Mouse (Mus musculus) lung, postnatal 0 days (tissue): ENCODE results near the gene Cln5. TPM values are rescaled to one million over a fixed set of nuclear protein-coding genes. Genes with fewer than 3 reads are reported as not detected.

Source experiments
- ATAC-seq: fragments of 200-750 bp; cut with Nextera tagmentation; 2 replicates; pipeline ENCODE4 v1.8.0; 2017; ENCODE audit warnings: moderate library complexity
- DNase-seq: peaks from one replicate; pipeline ENCODE4 v3.0.0-alpha.2; 2016; ENCODE audit warnings: low spot score
- H3K27ac ChIP-seq: fragments of 300-500 bp; sonication (generic); 2 replicates; pipeline ENCODE4 v1.5.1; 2014; ENCODE audit warnings: antibody characterized with exemption, mild to moderate bottlenecking, low read length, mixed read lengths
- H3K27me3 ChIP-seq: fragments of 300-500 bp; sonication (generic); replicated peaks from 2 replicates; pipeline ENCODE4 v1.6.1; 2014; ENCODE audit warnings: low read length, mixed read lengths; ENCODE audit not compliant: insufficient read depth
- H3K36me3 ChIP-seq: fragments of 300-500 bp; sonication (generic); 2 replicates; pipeline ENCODE4 v1.6.1; 2014; ENCODE audit warnings: low read length, mixed read lengths; ENCODE audit not compliant: insufficient read depth
- H3K4me1 ChIP-seq: fragments of 300-500 bp; sonication (generic); 2 replicates; pipeline ENCODE4 v1.6.1; 2014; ENCODE audit warnings: antibody characterized with exemption, low read depth, low read length, mixed read lengths; ENCODE audit not compliant: insufficient read depth
- H3K4me2 ChIP-seq: fragments of 300-500 bp; sonication (generic); replicated peaks from 2 replicates; pipeline ENCODE4 v1.6.1; 2014; ENCODE audit warnings: low read depth, mild to moderate bottlenecking, low read length, moderate library complexity, mixed read lengths
- H3K4me3 ChIP-seq: fragments of 300-500 bp; sonication (generic); 2 replicates; pipeline ENCODE4 v1.5.1; 2014; ENCODE audit warnings: low read depth, low read length
- H3K9ac ChIP-seq: fragments of 300-500 bp; sonication (generic); replicated peaks from 2 replicates; pipeline ENCODE4 v1.6.1; 2014; ENCODE audit warnings: low read depth, mild to moderate bottlenecking
- H3K9me3 ChIP-seq: fragments of 300-500 bp; sonication (generic); 2 replicates; pipeline ENCODE4 v1.6.1; 2016; ENCODE audit warnings: low read length, mixed read lengths
- CTCF ChIP-seq: IDR thresholded peaks from 2 replicates; pipeline ENCODE4 v1.5.1; 2016; ENCODE audit warnings: antibody characterized with exemption, mild to moderate bottlenecking
- EP300 ChIP-seq: IDR thresholded peaks from 2 replicates; pipeline ENCODE4 v1.6.1; 2016; ENCODE audit warnings: antibody characterized with exemption, mild to moderate bottlenecking, control low read depth
- WGBS: fragments of 180-500 bp; shearing (Covaris S2); extraction: QIAGEN DNeasy Blood & Tissue Kit; methylation state at CpG from one replicate; pipeline ENCODE4 v1.1.7; 2014; 5-methylcytosine and 5-hydroxymethylcytosine counted together
- polyA plus RNA-seq: library from polyadenylated mRNA; unstranded; fragments of >200 nt; fragmentation: Nextera tagmentation; extraction: Ambion mirVana; gene quantifications from 2 replicates; pipeline ENCODE4 v1.2.1, GENCODE M21; 2015

Cln5 gene
- polyA plus RNA-seq, 1 experiment from 2014 or later = 37.7 TPM

- Histone ChIP-seq H3K9ac (no peak overlapping the region), H3K9me3 (no peaks in the 10 kb centered on the region), H3K4me3 (no peak overlapping the region), H3K27me3 (no peaks in the 10 kb centered on the region), H3K4me1 (no peaks in the 10 kb centered on the region), H3K27ac (no peak overlapping the region), H3K4me2 (no peak overlapping the region), H3K36me3 (no peaks in the 10 kb centered on the region)
- WGBS = 61% methylated on average over 11 of the region's 11 CpGs
- peak; percentile 23 for ATAC-seq
- DNase-seq = peak; percentile 10
- TF ChIP-seq CTCF (no peak), EP300 (no peak)
Measured at GRCm38 (mm10) chr14:103048292-103049086, 21.5 kb upstream of the Cln5 start.

GRCm38 (mm10) chr14:103051159-103051769 is 18.8 kb upstream of the Cln5 start:
- H3K4me3 ChIP-seq = no peak overlapping the region
- H3K27ac ChIP-seq = no peak overlapping the region
- no peak overlapping the region for H3K4me2 ChIP-seq
- H3K4me1 ChIP-seq = no peaks in the 10 kb centered on the region
- no peaks in the 10 kb centered on the region for H3K27me3 ChIP-seq
- TF ChIP-seq EP300 (no peak), CTCF (peak; percentile 100)
- H3K9me3 ChIP-seq = no peaks in the 10 kb centered on the region
- H3K36me3 ChIP-seq = no peaks in the 10 kb centered on the region
- 26% methylated on average over 8 of the region's 8 CpGs for WGBS
- DNase-seq = peak; percentile 93
- H3K9ac ChIP-seq = no peak overlapping the region
- peak; percentile 93 for ATAC-seq

- no peaks in the 10 kb centered on the region for H3K36me3 ChIP-seq
- no peak overlapping the region for H3K4me2 ChIP-seq
- 80% methylated on average over 13 of the region's 13 CpGs for WGBS
- ATAC-seq = no peak
- TF ChIP-seq EP300 = no peak
- no peak for TF ChIP-seq CTCF
- H3K9me3 ChIP-seq = no peaks in the 10 kb centered on the region
- H3K4me1 ChIP-seq = no peaks in the 10 kb centered on the region
- no peak overlapping the region for H3K9ac ChIP-seq
- no peak overlapping the region for H3K4me3 ChIP-seq
- H3K27ac ChIP-seq = no peak overlapping the region
- no peaks in the 10 kb centered on the region for H3K27me3 ChIP-seq
- DNase-seq = no peak
Measured at GRCm38 (mm10) chr14:103054731-103055130, 15.3 kb upstream of the Cln5 start.

- Histone ChIP-seq H3K4me3 (no peak overlapping the region), H3K9ac (no peak overlapping the region), H3K36me3 (no peaks in the 10 kb centered on the region), H3K4me1 (no peaks in the 10 kb centered on the region), H3K27ac (no peak overlapping the region), H3K4me2 (no peak overlapping the region), H3K27me3 (no peaks in the 10 kb centered on the region), H3K9me3 (no peaks in the 10 kb centered on the region)
- no peak for ATAC-seq
- DNase-seq = no peak
- 81% methylated on average over 7 of the region's 7 CpGs for WGBS
- TF ChIP-seq CTCF (no peak), EP300 (no peak)
Measured at GRCm38 (mm10) chr14:103056601-103057000, 13.4 kb upstream of the Cln5 start.

- Histone ChIP-seq H3K27me3 (no peaks in the 10 kb centered on the region), H3K9me3 (no peaks in the 10 kb centered on the region), H3K9ac (no peak overlapping the region), H3K4me3 (no peak overlapping the region), H3K4me1 (no peaks in the 10 kb centered on the region), H3K36me3 (no peaks in the 10 kb centered on the region), H3K27ac (no peak overlapping the region), H3K4me2 (no peak overlapping the region)
- ATAC-seq (peak; percentile 97), DNase-seq (peak; percentile 93)
- 24% methylated on average over 1 of the region's 1 CpGs for WGBS
- TF ChIP-seq EP300 = peak; percentile 72
- no peak for TF ChIP-seq CTCF
Measured at GRCm38 (mm10) chr14:103058998-103059397, 11.0 kb upstream of the Cln5 start.

GRCm38 (mm10) chr14:103059495-103059894 is 10.5 kb upstream of the Cln5 start:
- DNase-seq (peak; percentile 16), ATAC-seq (peak; percentile 25)
- Histone ChIP-seq H3K4me3 (no peak overlapping the region), H3K27ac (no peak overlapping the region), H3K27me3 (no peaks in the 10 kb centered on the region), H3K9ac (no peak overlapping the region), H3K4me1 (no peaks in the 10 kb centered on the region), H3K4me2 (no peak overlapping the region), H3K9me3 (no peaks in the 10 kb centered on the region), H3K36me3 (no peaks in the 10 kb centered on the region)
- WGBS = 70% methylated on average over 10 of the region's 10 CpGs
- TF ChIP-seq EP300 (no peak), CTCF (peak; percentile 40)
